Mouse (Mus musculus) bone marrow, adult 2 months (tissue): Measurements from ENCODE around the gene Has3.

Experiments
- CTCF ChIP-seq: fragments of 200-500 bp; IDR thresholded peaks from 2 replicates; pipeline ENCODE4 v1.5.1; 2011; ENCODE audit warnings: low read length, control low read depth; ENCODE audit not compliant: control insufficient read depth, insufficient read depth
- POLR2A ChIP-seq: fragments of 200-500 bp; IDR thresholded peaks from 2 replicates; pipeline ENCODE4 v1.6.1; 2011; ENCODE audit warnings: low read depth, mild to moderate bottlenecking, control low read depth, low read length, borderline replicate concordance; ENCODE audit not compliant: control insufficient read depth

- TF ChIP-seq CTCF (no peak), POLR2A (no peak)
These were observed 14.8 kb upstream of the Has3 start for GRCm38 (mm10) chr8:106855242-106855562.
